Mouse (Mus musculus) NIH3T3 (cell line): ENCODE data around the gene Wdr5b.

ENCODE experiments used
- DNase-seq: peaks from one replicate; pipeline ENCODE4 v3.0.0-alpha.2; 2012; ENCODE audit warnings: low read depth

Wdr5b gene

DNA sequence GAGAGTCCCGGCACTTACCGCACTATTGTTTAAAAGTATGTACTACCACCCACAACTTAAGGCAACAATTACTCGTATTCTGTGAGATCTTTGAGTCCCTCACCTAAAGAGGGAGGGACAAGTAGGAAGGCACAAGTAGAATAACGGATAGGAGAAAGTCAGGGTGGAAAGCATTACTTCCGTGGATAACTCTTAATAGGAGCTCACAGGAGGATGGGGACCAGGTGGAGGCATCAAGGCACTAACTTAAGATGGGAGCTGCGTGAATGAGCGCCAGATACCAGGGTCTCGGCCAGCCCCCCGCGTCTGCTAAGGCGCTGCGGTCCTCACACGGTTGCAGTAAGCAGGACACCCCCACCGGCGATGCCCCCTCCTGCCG lies 30.1 kb downstream of the Wdr5b start:
- DNase-seq, result no peak

GRCm38 (mm10) chr16:36071450-36072379 lies 30.7 kb downstream of the Wdr5b start, which contains the start of the genes Fam162a and Ccdc58:
Fam162a (minus strand) TSS chr16:36071594.
Ccdc58 (plus strand) TSS chr16:36071685.
- DNase-seq, result peak; percentile 91

DNA sequence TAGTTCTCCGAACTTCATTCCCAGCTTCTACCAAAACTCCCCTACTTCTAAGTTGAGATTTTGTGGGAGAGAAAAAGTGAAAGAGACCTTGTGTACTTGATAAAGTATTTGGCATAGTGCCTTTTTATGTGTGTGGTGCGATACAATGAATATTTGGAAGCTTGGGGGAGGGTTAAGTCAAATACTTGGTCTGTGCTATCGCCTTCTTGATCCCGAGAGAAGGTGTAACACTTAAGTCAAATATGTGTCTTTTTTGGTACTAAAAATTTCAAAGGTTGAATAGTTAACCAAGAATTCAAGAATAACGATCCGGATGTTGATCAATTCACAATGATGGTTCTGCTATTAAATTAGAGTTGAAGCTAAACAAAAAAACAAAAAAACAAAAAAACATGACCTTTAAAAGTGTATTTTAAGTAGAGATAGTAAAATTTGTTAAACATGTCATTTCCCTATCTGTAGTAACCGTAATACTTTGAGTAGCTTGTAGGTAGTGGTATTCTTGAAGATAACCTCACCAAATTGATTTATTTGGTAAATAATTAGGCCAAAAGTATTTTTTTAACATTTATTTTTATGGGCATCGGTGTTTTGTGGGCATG lies 31.5 kb downstream of the Wdr5b start:
- DNase-seq, result no peak

DNA sequence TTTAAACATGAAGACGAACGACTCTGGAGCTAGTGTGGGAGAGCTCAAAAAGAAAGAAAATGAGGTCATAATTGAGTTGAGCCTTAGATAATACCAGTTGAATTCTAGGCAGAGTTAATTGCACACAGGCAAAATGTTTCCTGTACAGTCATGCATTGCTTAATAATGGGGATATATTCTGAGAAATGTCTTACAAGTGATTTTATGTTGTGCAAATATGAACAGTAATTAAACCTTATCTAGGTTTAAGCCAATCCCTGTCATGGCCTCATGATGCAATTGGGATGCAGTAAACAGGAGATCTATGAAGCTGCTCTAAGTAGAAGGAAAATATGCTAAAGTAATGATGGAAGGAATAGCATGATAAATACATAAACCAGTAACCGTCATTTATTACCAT lies 33.8 kb downstream of the Wdr5b start:
- no peak for DNase-seq

DNA sequence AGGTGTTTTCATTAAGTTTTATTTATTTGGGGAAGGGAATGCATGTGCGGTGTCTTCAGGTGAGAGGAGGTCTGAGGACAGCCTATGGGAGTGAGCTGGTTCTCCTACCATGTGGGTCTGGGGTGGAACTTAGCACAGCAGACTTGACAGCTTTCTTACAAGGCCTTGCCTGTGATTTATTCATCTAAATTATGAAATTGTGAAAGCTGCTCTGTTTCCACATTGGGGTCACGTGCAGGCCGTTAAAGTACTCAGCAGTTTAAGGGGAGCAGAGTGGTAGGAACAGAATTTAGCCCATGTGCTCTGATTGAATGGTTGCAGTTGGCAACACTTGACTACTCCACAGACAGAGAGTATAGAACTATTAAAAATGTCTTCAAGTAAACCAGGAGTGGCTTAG lies 38.9 kb downstream of the Wdr5b start:
- peak; percentile 8 for DNase-seq

- DNase-seq, result no peak
Measured at GRCm38 (mm10) chr16:36087846-36088245, 46.9 kb downstream of the Wdr5b start.

GRCm38 (mm10) chr16:36089065-36089464 lies 48.1 kb downstream of the Wdr5b start:
- no peak for DNase-seq

DNA sequence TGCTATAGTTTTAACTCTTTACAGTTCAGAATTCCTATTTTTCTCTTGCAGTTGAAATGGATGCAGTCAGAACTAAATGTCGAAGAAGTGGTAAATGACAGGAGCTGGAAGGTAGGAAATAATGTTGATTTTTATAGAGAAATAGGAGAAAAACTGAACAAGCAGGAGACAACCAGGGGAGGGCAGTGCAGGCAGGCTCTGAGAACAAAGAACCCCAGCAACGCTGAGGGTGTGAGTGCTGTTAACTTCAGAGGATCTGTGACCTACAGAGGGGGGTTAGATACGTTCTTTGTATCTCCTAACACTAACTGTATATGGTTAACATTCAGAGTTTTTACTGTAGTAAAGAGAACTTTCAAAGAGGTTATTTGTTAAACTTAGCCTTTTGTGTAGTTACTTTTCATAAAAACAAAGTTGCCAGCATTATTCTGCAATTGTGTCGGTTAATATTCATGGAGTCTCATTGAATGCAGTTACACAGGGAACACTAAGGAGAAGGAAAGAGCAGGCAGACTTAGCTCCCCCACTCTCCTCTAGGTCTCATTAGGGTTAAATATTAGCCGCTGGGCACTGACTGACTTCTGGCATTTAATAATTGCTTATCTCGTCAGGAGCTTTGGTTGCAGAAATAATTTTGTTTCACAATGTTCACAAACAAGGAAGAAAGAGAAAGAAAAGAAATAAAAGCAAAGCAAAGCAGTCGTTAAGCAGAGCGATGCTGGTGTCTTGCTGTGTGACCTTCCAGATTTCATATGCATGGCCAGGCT lies 49.0 kb downstream of the Wdr5b start:
- DNase-seq, result no peak

DNA sequence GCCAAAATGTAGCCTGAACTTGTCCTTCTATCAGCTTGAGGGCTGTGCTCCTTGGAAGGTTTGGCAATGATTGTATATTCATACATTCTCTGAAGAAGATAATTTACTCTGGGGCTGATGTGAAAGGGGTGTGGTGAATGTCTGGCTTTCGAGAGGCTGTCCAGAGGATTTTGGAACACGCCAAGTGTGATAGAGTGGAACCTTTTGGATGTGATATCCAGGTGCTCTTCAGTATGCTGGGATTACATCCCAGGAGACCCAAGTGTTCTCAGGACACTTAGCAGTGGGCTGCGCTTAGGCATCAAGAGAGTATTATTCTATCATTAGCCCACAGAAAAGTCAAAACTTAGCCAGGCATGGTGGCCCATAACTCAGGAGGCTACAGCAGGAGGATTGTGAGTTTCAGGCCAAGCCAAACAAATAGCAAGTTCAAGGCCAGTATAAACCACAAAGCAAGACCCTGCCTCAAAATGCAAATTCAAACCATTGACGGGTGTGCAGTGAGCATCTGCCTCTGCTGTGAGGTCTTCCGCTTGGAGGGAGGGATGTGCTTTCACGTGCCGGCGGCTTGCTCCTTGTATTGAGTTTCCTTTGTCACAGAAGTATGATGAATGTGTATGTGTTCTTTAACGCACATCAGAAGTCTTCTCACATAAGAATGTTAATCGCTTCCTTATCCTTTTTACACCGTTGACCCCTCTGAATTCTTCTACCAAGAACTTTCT lies 50.0 kb downstream of the Wdr5b start:
- no peak for DNase-seq
